In the genomic region with DNA sequence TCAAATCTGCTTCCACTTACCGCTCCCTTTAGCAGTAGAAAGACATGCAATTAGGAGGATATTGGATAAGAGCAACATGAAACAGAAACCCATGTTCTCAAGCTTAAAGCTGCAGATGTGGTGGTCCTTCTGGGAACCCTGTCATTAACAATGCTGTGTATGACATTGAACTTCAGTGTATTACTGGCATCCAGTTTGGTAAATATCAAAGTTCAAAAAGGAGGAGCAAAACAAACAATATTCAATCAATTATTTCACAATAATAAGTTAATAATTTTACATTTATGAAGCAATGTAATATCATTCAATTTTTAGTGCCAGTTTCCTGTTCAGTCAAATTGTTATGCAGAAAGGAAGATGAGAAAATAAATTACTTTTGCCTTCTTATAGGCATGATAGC, we compare ENCODE assay signal across 19 mouse cellular contexts.
DNase-seq lines count a peak whose midpoint lies in the region; ATAC-seq and TF ChIP-seq lines count a peak whose summit lies in the region.
"Had no signal": no experiment of that assay in that cellular context is flagged by ENCODE, and none has a peak within 500 bp of the region (broad histone marks: within the 10 kb centered on the region; RNA-seq: fewer than 3 reads in every experiment).

No protein-coding gene starts in this region.

- H3K36me3 ChIP-seq in liver, adult 2 months (ENCODE audit: control insufficient read depth, insufficient read depth, low read length) = no peaks in the 10 kb centered on the region
- no peaks in the 10 kb centered on the region for H3K36me3 ChIP-seq in liver, embryonic 12.5 days
- no peaks in the 10 kb centered on the region for H3K36me3 ChIP-seq in liver, postnatal 0 days (replicated peaks; ENCODE audit: insufficient read depth, low read length)
- H3K36me3 ChIP-seq in liver, embryonic 11.5 days (ENCODE audit: control insufficient read depth, insufficient read depth, low read length) = no peaks in the 10 kb centered on the region
- H3K36me3 ChIP-seq: G1E had no signal

- no peak for TF ChIP-seq POLR2A in liver, adult 2 months (IDR thresholded peaks at IDR 0.05; ENCODE audit: extremely low read depth, insufficient read depth, low read length)

- H3K4me2 ChIP-seq in liver, embryonic 12.5 days = no peak overlapping the region
- no peak overlapping the region for H3K4me2 ChIP-seq in liver, postnatal 0 days (ENCODE audit: low read depth, low read length)
- H3K4me2 ChIP-seq in liver, embryonic 11.5 days = no peak overlapping the region

- H3K27ac ChIP-seq in liver, adult 2 months (replicated peaks; ENCODE audit: insufficient read depth, low read depth, low read length) = no peak overlapping the region
- H3K27ac ChIP-seq in liver, embryonic 12.5 days = no peak overlapping the region
- no peak overlapping the region for H3K27ac ChIP-seq in liver, postnatal 0 days (ENCODE audit: low read depth)
- H3K27ac ChIP-seq in liver, embryonic 11.5 days (ENCODE audit: low read depth, low read length) = no peak overlapping the region

- 29% methylated on average over 1 of the region's 1 CpGs for WGBS in liver, adult 2 months
- 76% methylated on average over 1 of the region's 1 CpGs for WGBS in liver, embryonic 12.5 days (ENCODE audit: insufficient replicate concordance)
- WGBS in liver, postnatal 0 days (ENCODE audit: insufficient replicate concordance) = 81% methylated on average over 1 of the region's 1 CpGs
- 93% methylated on average over 1 of the region's 1 CpGs for WGBS in liver, embryonic 11.5 days

- no peaks in the 10 kb centered on the region for H3K27me3 ChIP-seq in liver, adult 2 months (ENCODE audit: control insufficient read depth, insufficient read depth, low read length)
- H3K27me3 ChIP-seq in liver, embryonic 12.5 days (replicated peaks) = no peaks in the 10 kb centered on the region
- H3K27me3 ChIP-seq in liver, postnatal 0 days (ENCODE audit: insufficient read depth, low read length) = no peaks in the 10 kb centered on the region
- H3K27me3 ChIP-seq in liver, embryonic 11.5 days (replicated peaks; ENCODE audit: control insufficient read depth, insufficient read depth, low read length) = no peaks in the 10 kb centered on the region
- H3K27me3 ChIP-seq: CH12.LX, Patski had no signal

- peaks cover 13% of the 10 kb centered on the region; the same call in 1 of the 2 replicates for H3K79me2 ChIP-seq in liver, adult 2 months (ENCODE audit: control insufficient read depth, insufficient read depth, low read length)

- no peak for TF ChIP-seq CTCF in liver, adult 2 months (IDR thresholded peaks at IDR 0.05; ENCODE audit: low read depth, low read length)
- no peak for TF ChIP-seq CTCF in liver, postnatal 0 days (IDR thresholded peaks at IDR 0.05; ENCODE audit: low read depth)

- ATAC-seq in liver, embryonic 12.5 days = no peak
- peak; percentile 64 for ATAC-seq in liver, postnatal 0 days
- ATAC-seq in liver, embryonic 11.5 days (replicated peaks; ENCODE audit: low FRiP score) = no peak
- ATAC-seq: activated CD4-positive, CD25-positive, alpha-beta regulatory T cell, adult 4 months; CD4-positive, CD25-positive, alpha-beta regulatory T cell, adult 4 months; Patski had no signal

- peak overlapping the region; percentile 87 for H3K4me3 ChIP-seq in liver, adult 2 months (ENCODE audit: insufficient read depth, low read depth, low read length)
- H3K4me3 ChIP-seq in liver, embryonic 12.5 days = no peak overlapping the region
- H3K4me3 ChIP-seq in liver, postnatal 0 days (ENCODE audit: low read depth, low read length) = no peak overlapping the region
- H3K4me3 ChIP-seq in liver, embryonic 11.5 days (ENCODE audit: low read depth, low read length) = no peak overlapping the region

- peak overlapping the region; percentile 58; the same call in 1 of the 2 replicates for H3K9ac ChIP-seq in liver, adult 2 months (ENCODE audit: low read depth, low read length)
- H3K9ac ChIP-seq in liver, embryonic 12.5 days = no peak overlapping the region
- H3K9ac ChIP-seq in liver, postnatal 0 days (replicated peaks) = no peak overlapping the region
- H3K9ac ChIP-seq in liver, embryonic 11.5 days (ENCODE audit: low read depth, low read length) = no peak overlapping the region

- H3K9me3 ChIP-seq in liver, embryonic 12.5 days (replicated peaks) = no peaks in the 10 kb centered on the region
- no peaks in the 10 kb centered on the region for H3K9me3 ChIP-seq in liver, postnatal 0 days (ENCODE audit: low read length)
- no peaks in the 10 kb centered on the region for H3K9me3 ChIP-seq in liver, embryonic 11.5 days (ENCODE audit: control insufficient read depth, low read length)

- no peak for TF ChIP-seq EP300 in liver, postnatal 0 days (IDR thresholded peaks at IDR 0.05; ENCODE audit: low read depth)

- H3K4me1 ChIP-seq in liver, adult 2 months (ENCODE audit: control insufficient read depth, insufficient read depth, low read length) = peaks cover 5% of the 10 kb centered on the region; the same call in 1 of the 2 replicates
- no peaks in the 10 kb centered on the region for H3K4me1 ChIP-seq in liver, embryonic 12.5 days
- H3K4me1 ChIP-seq in liver, postnatal 0 days (ENCODE audit: insufficient read depth) = no peaks in the 10 kb centered on the region
- H3K4me1 ChIP-seq in liver, embryonic 11.5 days (replicated peaks; ENCODE audit: control insufficient read depth, insufficient read depth, low read length) = no peaks in the 10 kb centered on the region

- DNase-seq in liver, adult 2 months (ENCODE audit: extremely low read depth, low read depth, low spot score) = peak; percentile 83
- no peak for DNase-seq in liver, postnatal 0 days
- no peak for DNase-seq in liver, embryonic 11.5 days (ENCODE audit: low spot score)
- DNase-seq: adrenal gland, adult 2 months; adrenal gland, adult 8-10 months; adrenal gland, postnatal 10 days; adrenal gland, postnatal 14 days; adrenal gland, postnatal 25 days; adrenal gland, postnatal 36 days; B cell, adult 2 months; cerebellum, adult 11 months; cerebellum, adult 11-12 months; cerebellum, adult 18-20 months had no signal
